Mouse (Mus musculus): Measurements from ENCODE around the gene Cpne2. TPM values are rescaled to one million over a fixed set of nuclear protein-coding genes. Genes with fewer than 3 reads are reported as not detected.

Cpne2 gene
- polyA plus RNA-seq (2016; fragmentation: Nextera tagmentation; extraction: Ambion mirVana), result 18.2 and 18.5 TPM in 2 replicates

DNA sequence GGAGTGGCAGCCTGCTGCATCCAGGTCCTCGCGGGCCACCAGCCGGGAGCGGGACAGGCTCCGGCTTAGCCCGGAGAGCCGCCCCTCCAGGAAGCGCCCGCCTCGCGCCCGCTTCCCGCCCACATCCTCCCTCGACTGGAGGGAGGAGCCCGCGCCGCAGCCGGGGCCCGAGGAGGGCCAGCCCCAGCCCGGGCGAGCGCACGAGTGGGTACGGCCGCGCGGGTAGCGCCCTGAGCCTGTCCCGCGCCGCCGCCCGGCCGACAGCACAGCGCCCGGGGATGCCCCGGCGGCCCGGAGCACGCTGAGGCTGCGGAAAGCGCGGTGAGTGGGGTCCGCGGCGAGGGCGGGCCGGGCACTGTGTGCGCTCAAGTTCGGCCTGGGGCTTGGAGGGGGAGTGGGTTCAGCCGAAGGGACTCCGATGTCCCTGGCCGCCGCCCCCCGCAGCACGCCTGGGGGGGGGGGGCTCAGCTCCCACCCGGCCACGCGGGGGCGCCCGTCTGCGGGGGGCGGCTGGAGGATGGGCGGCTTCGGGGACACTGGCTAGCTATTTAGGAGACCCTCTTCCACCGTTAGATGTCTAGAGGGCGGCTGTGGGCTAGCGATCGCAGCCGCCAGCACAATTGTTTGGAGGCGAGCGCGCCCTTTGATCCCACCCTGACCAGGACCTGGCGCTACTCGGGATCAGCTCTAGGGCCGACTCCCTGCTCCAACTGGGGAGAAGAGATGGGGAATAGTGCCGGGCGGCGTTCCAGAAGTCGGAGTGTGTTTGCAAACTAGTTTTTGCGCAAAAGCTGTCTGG lies at the start of gene Cpne2:
Gene Cpne2, plus strand, starts transcription at position 118 of the 799 bp plus-strand sequence.
- WGBS, result under 1% methylated on average over 78 of the region's 81 CpGs
- peak within 1 kb of the TSS; percentile 80 for H3K9ac ChIP-seq
- H3K9me3 ChIP-seq, result no peaks in the 10 kb centered on the region
- peak; percentile 83 for ATAC-seq (ENCODE audit: low FRiP score)
- H3K4me1 ChIP-seq, result peaks cover 40% of the 10 kb centered on the region
- peak within 1 kb of the TSS; percentile 61 for H3K27ac ChIP-seq
- H3K27me3 ChIP-seq, result peaks cover 34% of the 10 kb centered on the region
- no peaks in the 10 kb centered on the region for H3K36me3 ChIP-seq (replicated peaks)
- peak within 1 kb of the TSS; percentile 71 for H3K4me3 ChIP-seq (replicated peaks)
- H3K4me2 ChIP-seq, result peak within 1 kb of the TSS; percentile 94

DNA sequence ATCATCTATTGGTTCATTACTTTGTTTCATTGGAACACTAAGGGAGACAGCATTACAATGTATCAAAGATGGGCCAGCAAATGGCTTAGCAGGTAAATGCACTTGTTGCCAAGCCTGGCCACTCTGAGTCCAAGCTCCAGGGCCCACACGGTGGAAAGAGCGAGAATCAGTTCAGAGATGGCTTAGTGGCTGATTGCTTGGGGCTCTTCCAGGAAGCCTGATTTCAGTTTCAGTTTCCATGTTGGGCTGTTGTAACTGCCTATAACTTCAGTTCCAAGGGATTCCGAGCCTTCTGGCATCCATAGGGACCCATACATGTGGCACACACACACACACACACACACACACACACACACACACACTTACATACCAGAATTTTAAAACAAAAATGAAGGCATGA lies 47.5 kb upstream of the Cpne2 start:
- Histone ChIP-seq H3K9ac (no peak overlapping the region), H3K4me3 (replicated peaks) (no peak overlapping the region), H3K4me1 (no peaks in the 10 kb centered on the region), H3K9me3 (no peaks in the 10 kb centered on the region), H3K27ac (no peak overlapping the region), H3K4me2 (no peak overlapping the region), H3K27me3 (0 out of 2 replicates have a peak, but pooled peaks cover 7% of the 10 kb centered on the region), H3K36me3 (replicated peaks) (no peaks in the 10 kb centered on the region)
- ATAC-seq (ENCODE audit: low FRiP score), result no peak
- 79% methylated on average over 3 of the region's 3 CpGs for WGBS

DNA sequence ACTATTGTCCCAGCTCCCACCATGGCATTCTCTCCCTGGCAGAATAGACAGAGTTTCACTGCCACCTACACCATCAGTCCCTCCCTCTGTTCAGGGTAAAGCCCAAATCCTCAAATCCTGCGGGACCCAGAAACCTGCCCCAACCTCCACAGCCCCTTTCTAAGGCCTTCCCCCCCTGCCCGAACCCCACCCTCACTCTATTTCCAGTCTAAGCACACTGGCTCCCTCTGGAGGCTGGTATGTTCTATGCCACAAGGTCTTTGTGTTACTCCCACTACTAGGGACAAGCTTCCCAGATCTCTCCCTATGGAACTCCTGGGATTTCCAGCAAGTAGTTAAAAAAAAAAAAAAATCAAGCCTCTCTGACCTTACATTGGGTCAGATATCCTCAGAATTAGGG lies 46.9 kb upstream of the Cpne2 start:
- no peak overlapping the region for H3K9ac ChIP-seq
- no peaks in the 10 kb centered on the region for H3K36me3 ChIP-seq (replicated peaks)
- WGBS, result 24% methylated on average over 2 of the region's 2 CpGs
- no peak overlapping the region for H3K27ac ChIP-seq
- no peaks in the 10 kb centered on the region for H3K4me1 ChIP-seq
- no peak for ATAC-seq (ENCODE audit: low FRiP score)
- H3K27me3 ChIP-seq, result 0 out of 2 replicates have a peak, but pooled peaks cover 7% of the 10 kb centered on the region
- H3K4me3 ChIP-seq (replicated peaks), result no peak overlapping the region
- no peak overlapping the region for H3K4me2 ChIP-seq
- H3K9me3 ChIP-seq, result no peaks in the 10 kb centered on the region

DNA sequence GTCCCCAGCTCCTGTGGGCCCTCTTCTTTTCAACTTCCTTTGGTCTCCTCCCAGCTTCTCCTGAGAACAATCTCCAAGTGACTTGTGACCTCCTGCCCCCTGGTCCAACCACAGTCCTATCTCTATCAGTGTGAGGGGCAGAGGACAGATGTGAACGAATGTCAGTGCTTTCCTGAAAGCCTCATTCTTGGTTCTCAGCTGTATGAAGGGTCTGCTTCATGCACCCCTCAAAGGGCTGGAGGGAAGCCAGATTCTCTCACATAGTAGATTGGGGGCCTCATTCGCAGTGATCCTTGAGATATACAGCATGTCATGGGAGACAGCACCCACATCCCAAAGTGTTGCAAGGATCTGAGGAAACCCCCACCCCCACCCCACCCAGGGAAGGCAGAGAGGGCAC lies 44.8 kb upstream of the Cpne2 start:
- H3K27me3 ChIP-seq, result 0 out of 2 replicates have a peak, but pooled peaks cover 7% of the 10 kb centered on the region
- WGBS, result 84% methylated on average over 2 of the region's 2 CpGs
- no peak overlapping the region for H3K9ac ChIP-seq
- H3K4me3 ChIP-seq (replicated peaks), result no peak overlapping the region
- no peak overlapping the region for H3K4me2 ChIP-seq
- peaks cover 6% of the 10 kb centered on the region for H3K4me1 ChIP-seq
- H3K36me3 ChIP-seq (replicated peaks), result no peaks in the 10 kb centered on the region
- no peaks in the 10 kb centered on the region for H3K9me3 ChIP-seq
- no peak for ATAC-seq (ENCODE audit: low FRiP score)
- H3K27ac ChIP-seq, result no peak overlapping the region

DNA sequence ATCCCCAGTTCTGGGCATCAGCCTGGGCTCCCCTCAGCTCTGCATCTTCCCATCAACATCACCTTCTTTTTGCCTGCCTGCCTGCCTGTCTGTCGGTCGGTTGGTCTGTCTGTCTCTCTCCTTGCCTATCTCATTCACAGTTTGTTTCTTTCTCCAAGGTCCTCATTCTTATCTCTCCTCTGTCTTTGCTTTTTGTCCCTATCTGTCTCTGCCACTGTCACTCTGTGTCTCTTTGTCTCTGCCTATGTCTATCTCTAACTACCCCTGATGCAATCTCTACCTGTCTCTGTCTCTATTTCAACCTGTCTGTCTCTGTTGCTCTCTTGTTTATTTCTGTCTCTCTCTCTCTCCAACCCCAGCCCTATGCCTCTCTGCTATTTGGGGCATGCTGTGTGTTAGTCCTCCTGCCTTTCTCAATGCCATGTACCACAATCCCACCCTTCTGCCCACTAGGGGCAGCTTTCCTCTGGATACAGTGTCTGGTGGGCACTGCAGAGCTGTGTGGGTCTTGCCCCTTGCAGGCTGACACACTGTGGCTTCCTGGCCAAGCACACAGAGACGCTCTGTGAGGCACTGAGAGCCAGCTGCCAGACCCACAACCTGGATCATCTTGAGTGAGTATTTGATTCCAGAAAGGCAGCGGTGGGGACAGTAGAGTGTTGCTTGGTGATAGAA lies 42.8 kb upstream of the Cpne2 start:
- Histone ChIP-seq H3K27ac (no peak overlapping the region), H3K36me3 (replicated peaks) (no peaks in the 10 kb centered on the region), H3K4me2 (no peak overlapping the region), H3K9me3 (no peaks in the 10 kb centered on the region), H3K4me1 (peaks cover 6% of the 10 kb centered on the region), H3K9ac (no peak overlapping the region), H3K27me3 (peaks cover 7% of the 10 kb centered on the region; the same call in 1 of the 2 replicates), H3K4me3 (replicated peaks) (no peak overlapping the region)
- no peak for ATAC-seq (ENCODE audit: low FRiP score)
- WGBS, result 78% methylated on average over 4 of the region's 4 CpGs

DNA sequence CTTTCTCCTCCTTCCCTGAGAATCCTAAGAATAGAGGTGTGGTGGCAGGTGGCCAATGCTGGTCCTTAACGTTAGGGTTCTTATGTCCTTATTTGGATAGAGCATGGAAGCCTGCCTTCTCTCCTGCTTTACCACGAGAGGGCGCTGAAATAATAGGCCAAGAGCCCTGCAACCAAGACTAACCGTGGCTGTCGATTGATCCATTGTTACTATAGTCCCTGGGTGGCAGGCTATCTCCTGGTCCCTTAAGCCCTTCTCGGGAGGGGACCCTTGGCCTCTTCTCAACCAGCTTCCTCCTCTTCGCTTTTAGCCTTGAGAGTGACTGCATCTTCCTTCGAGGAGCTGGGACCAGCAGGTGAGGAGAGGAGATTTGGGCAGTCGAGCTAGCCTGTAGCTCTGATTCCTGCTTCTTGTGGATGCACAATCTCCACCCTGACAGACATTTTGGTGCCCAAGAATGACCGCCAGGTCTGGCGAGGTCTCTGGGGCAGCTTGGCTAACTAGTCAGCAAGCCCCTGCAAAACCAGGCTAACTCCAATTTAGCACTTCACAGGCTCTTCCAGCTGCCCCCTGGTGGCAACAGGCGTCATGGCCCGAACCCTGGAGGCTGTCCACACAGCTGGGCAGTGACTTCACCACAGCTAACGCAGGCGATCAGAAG lies 40.6 kb upstream of the Cpne2 start:
- Histone ChIP-seq H3K4me2 (peak overlapping the region; percentile 66), H3K27me3 (peaks cover 4% of the 10 kb centered on the region; the same call in 1 of the 2 replicates), H3K9me3 (no peaks in the 10 kb centered on the region), H3K27ac (no peak overlapping the region), H3K4me3 (replicated peaks) (peak overlapping the region; percentile 30), H3K4me1 (peaks cover 6% of the 10 kb centered on the region), H3K36me3 (replicated peaks) (no peaks in the 10 kb centered on the region), H3K9ac (peak overlapping the region; percentile 39; the same call in 1 of the 2 replicates)
- ATAC-seq (ENCODE audit: low FRiP score), result peak; percentile 89
- WGBS, result 4% methylated on average over 15 of the region's 15 CpGs

DNA sequence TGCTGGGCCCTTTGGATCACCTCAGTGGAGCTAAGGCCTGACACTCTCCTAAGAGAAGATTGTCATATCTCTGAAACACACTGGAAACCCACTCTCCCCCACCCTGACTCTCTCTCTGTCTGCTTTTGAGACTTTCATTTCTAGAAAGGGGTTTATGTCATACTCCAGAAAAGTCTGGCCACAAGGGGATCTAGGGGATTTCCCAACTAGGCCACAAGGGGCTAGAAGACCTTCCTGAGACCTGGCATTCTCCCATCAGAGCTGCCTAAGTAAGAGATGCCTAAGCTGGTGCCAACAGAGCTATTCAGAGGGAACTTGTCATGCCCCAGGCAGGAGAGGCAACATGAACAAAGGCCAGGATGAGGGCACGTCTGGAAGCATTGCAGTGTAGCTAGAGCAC lies 39.5 kb upstream of the Cpne2 start:
- H3K4me1 ChIP-seq, result peaks cover 6% of the 10 kb centered on the region
- H3K27me3 ChIP-seq, result peaks cover 4% of the 10 kb centered on the region; the same call in 1 of the 2 replicates
- H3K4me2 ChIP-seq, result no peak overlapping the region
- no peak overlapping the region for H3K27ac ChIP-seq
- H3K9me3 ChIP-seq, result no peaks in the 10 kb centered on the region
- H3K9ac ChIP-seq, result no peak overlapping the region
- no peak overlapping the region for H3K4me3 ChIP-seq (replicated peaks)
- no peaks in the 10 kb centered on the region for H3K36me3 ChIP-seq (replicated peaks)
- no peak for ATAC-seq (ENCODE audit: low FRiP score)
- WGBS, result 47% methylated on average over 1 of the region's 1 CpGs

DNA sequence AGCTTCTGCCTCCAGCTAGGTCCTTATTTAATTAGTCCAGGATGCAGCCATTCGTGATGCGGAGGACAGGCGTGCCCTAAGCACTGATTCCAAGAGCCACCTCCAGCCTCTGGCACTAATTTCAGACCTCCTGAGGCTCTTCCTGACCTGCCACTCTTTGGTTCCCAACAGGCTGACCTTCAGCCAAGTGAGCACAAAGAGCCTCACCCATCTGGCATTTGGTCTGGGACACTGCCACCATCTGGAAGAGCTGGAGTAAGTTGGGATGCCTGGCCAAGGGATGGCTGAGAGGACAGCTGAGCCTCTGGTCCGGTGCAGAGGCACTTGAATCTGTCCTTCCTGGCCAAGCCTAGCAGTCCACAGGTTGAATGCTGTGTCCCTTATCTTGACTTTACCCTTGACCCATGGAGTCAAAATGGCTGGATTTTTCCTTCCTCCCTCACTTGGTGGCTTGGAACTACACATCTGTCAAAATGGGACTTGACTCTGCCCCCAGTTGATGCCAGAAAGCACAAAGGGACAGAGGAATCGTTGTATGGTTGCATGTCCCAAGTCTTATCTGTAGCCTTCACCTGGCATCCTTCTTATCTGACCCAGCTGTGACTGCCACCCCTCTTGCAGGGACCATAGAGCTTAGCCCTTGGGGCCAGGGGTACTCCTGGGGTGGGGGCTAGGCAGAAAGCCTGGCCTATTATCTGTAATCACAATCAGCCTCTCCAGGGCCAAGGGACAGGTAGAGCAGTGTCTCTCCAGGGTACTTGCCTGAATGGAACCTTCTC lies 17.2 kb upstream of the Cpne2 start:
- Histone ChIP-seq H3K9me3 (no peaks in the 10 kb centered on the region), H3K4me2 (no peak overlapping the region), H3K27ac (no peak overlapping the region), H3K27me3 (no peaks in the 10 kb centered on the region), H3K36me3 (replicated peaks) (no peaks in the 10 kb centered on the region), H3K4me3 (replicated peaks) (no peak overlapping the region), H3K9ac (no peak overlapping the region), H3K4me1 (no peaks in the 10 kb centered on the region)
- ATAC-seq (ENCODE audit: low FRiP score), result no peak
- 57% methylated on average over 5 of the region's 5 CpGs for WGBS

DNA sequence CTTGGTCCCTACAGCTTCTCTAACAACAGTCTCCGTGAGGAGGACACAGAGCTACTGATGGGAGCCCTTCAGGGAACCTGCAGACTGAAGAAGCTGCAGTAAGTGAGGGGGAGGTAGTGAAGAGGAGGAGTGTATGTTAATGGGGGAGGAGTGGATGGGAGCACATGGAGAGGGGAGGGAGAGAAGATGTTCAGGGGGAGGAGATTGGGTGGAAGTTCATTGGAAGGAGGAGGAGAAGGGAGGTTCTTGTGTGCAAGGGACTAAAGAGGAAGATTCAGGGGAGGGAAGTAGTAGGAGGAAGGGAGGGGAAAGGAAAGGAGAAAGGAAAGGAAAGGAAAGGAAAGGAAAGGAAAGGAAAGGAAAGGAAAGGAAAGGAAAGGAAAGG lies 16.6 kb upstream of the Cpne2 start:
- ATAC-seq (ENCODE audit: low FRiP score), result no peak
- 42% methylated on average over 1 of the region's 1 CpGs for WGBS
- H3K9ac ChIP-seq, result no peak overlapping the region
- H3K36me3 ChIP-seq (replicated peaks), result no peaks in the 10 kb centered on the region
- no peaks in the 10 kb centered on the region for H3K9me3 ChIP-seq
- H3K4me2 ChIP-seq, result no peak overlapping the region
- H3K4me3 ChIP-seq (replicated peaks), result no peak overlapping the region
- no peaks in the 10 kb centered on the region for H3K27me3 ChIP-seq
- H3K27ac ChIP-seq, result no peak overlapping the region
- H3K4me1 ChIP-seq, result no peaks in the 10 kb centered on the region

DNA sequence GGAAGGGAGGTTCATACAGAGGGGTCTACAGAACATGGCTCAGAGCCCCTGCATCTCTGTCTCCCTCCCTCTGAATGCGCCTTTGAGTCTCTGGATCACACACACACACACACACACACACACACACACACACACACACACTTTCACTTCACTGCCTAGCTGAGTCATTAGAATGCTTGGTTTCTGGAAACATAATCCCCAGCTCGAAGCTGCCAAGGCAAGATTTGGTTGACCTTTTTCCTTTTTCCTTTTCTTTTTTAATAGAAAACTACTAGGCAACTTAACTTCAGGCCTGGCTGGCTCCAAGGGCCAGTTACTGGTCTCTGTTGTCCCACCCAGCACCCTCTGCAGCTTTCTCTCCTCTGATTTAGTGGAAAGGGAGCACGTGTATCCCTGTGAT lies 16.0 kb upstream of the Cpne2 start:
- Histone ChIP-seq H3K4me2 (no peak overlapping the region), H3K4me3 (replicated peaks) (no peak overlapping the region), H3K9ac (no peak overlapping the region), H3K27ac (no peak overlapping the region), H3K27me3 (no peaks in the 10 kb centered on the region), H3K4me1 (no peaks in the 10 kb centered on the region), H3K9me3 (no peaks in the 10 kb centered on the region), H3K36me3 (replicated peaks) (no peaks in the 10 kb centered on the region)
- no peak for ATAC-seq (ENCODE audit: low FRiP score)
- 70% methylated on average over 3 of the region's 3 CpGs for WGBS

DNA sequence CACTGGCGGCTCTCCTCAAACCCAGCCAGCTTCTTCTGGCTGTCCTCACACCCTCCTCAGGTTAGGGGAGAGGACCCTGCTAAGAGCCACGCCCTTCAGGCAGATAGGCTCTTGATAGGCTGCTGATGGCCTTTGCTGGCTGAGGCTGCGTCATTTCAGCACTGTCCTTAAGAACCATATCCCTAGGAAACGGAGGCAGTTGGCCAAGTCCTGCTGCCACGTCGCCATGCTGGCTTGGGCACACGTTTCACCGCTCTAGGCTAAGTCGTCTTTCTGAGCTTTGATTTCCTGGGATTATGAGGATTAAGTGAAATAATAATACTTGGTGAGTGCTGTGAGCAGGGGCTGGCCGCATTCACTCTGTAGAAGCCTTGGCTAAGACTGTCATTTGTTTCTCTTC lies 14.5 kb upstream of the Cpne2 start:
- ATAC-seq (ENCODE audit: low FRiP score), result no peak
- Histone ChIP-seq H3K4me1 (no peaks in the 10 kb centered on the region), H3K27me3 (0 out of 2 replicates have a peak, but pooled peaks cover 3% of the 10 kb centered on the region), H3K36me3 (replicated peaks) (no peaks in the 10 kb centered on the region), H3K9ac (no peak overlapping the region), H3K27ac (no peak overlapping the region), H3K4me2 (no peak overlapping the region), H3K4me3 (replicated peaks) (no peak overlapping the region), H3K9me3 (no peaks in the 10 kb centered on the region)
- 81% methylated on average over 10 of the region's 10 CpGs for WGBS

DNA sequence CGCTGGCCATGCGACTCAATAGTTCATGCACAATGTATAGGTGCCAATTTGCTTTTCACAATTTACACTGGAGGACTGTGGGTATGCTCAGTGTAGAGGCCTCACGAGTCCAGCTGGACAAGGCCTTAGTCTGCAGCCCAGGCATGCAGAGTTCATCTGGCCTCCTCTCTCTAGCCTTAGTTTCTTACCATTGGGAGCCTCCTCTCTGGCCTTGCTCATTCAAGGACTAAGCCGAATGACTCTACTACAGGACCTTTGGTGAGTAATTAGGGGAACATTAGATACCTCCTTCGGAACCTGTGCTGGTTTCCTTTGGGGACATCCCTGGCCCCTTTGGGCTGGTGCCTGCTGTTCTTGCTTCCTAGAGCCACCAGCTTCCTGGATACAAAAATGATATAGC lies 13.8 kb upstream of the Cpne2 start:
- Histone ChIP-seq H3K27ac (no peak overlapping the region), H3K4me3 (replicated peaks) (no peak overlapping the region), H3K4me1 (no peaks in the 10 kb centered on the region), H3K27me3 (0 out of 2 replicates have a peak, but pooled peaks cover 3% of the 10 kb centered on the region), H3K4me2 (no peak overlapping the region), H3K9ac (no peak overlapping the region), H3K9me3 (no peaks in the 10 kb centered on the region), H3K36me3 (replicated peaks) (no peaks in the 10 kb centered on the region)
- no peak for ATAC-seq (ENCODE audit: low FRiP score)
- WGBS, result 89% methylated on average over 5 of the region's 5 CpGs
